Mouse (Mus musculus): ENCODE results near the gene Ube2h. TPM values are rescaled to one million over a fixed set of nuclear protein-coding genes. Genes with fewer than 3 reads are reported as not detected.

Gene Ube2h
- total and polyA plus RNA-seq, 3 experiments, result 29.4 to 61.7 (median 61.5) TPM

- Histone ChIP-seq H3K27me3 (ENCODE audit: control insufficient read depth, insufficient read depth, low read length) (no peaks in the 10 kb centered on the region), H3K4me1 (ENCODE audit: control insufficient read depth, insufficient read depth, low read length) (peaks cover 4% of the 10 kb centered on the region), H3K27ac (no peak overlapping the region), H3K9ac (ENCODE audit: low read depth, low read length) (no peak overlapping the region), H3K4me3 (no peak overlapping the region), H3K36me3 (ENCODE audit: control insufficient read depth, insufficient read depth, low read length) (no peaks in the 10 kb centered on the region; the same call in 1 of the 2 replicates), H3K79me2 (replicated peaks; ENCODE audit: control insufficient read depth, insufficient read depth, low read length) (no peaks in the 10 kb centered on the region)
- DNase-seq, result no peak
- WGBS, result 95% methylated on average over 3 of the region's 3 CpGs
- intact Hi-C loops (cut with DNase I), result no loop called here
- TF ChIP-seq EP300 (IDR thresholded peaks at IDR 0.05; ENCODE audit: insufficient read depth, low read depth, low read length) (no peak), CTCF (IDR thresholded peaks at IDR 0.05) (no peak), POLR2A (IDR thresholded peaks at IDR 0.05; ENCODE audit: insufficient read depth, low read depth, low read length) (no peak)
Observed at GRCm38 (mm10) chr6:30217581-30217980, 86.8 kb downstream of the Ube2h start.

DNA sequence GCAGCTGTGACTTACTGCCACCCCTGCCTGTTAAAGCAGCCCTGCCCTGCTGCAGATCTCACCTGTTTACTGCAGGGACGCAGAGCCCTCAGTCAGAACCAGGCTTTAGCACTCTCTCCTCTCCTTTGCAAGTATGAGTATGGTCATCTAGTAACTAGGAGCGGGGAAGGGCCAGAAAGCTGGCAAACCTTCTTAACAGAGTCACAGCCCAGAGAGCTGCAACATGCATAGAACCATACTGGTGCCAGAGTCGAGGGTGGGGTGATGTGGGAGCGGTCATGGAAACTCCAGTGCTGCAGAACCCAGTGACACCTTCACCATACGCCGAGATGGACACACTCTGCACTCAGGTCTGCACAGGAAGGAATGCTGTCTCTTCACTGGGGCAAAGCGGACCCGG, 91.9 kb downstream of the Ube2h start:
- Histone ChIP-seq H3K27ac (no peak overlapping the region), H3K27me3 (ENCODE audit: control insufficient read depth, insufficient read depth, low read length) (no peaks in the 10 kb centered on the region), H3K36me3 (ENCODE audit: control insufficient read depth, insufficient read depth, low read length) (no peaks in the 10 kb centered on the region), H3K4me3 (no peak overlapping the region), H3K9ac (ENCODE audit: low read depth, low read length) (0 out of 2 replicates have a peak overlapping the region, but pooled peaks have one; percentile 21), H3K79me2 (replicated peaks; ENCODE audit: control insufficient read depth, insufficient read depth, low read length) (no peaks in the 10 kb centered on the region), H3K4me1 (ENCODE audit: control insufficient read depth, insufficient read depth, low read length) (peaks cover 5% of the 10 kb centered on the region)
- TF ChIP-seq EP300 (IDR thresholded peaks at IDR 0.05; ENCODE audit: insufficient read depth, low read depth, low read length), result no peak
- TF ChIP-seq POLR2A (IDR thresholded peaks at IDR 0.05; ENCODE audit: insufficient read depth, low read depth, low read length), result no peak
- TF ChIP-seq CTCF (IDR thresholded peaks at IDR 0.05), result no peak
- 90% methylated on average over 8 of the region's 8 CpGs for WGBS
- no peak for DNase-seq
- intact Hi-C loops (cut with DNase I), result no loop called here

- Histone ChIP-seq H3K36me3 (ENCODE audit: control insufficient read depth, insufficient read depth, low read length) (no peaks in the 10 kb centered on the region), H3K27me3 (ENCODE audit: control insufficient read depth, insufficient read depth, low read length) (no peaks in the 10 kb centered on the region), H3K79me2 (replicated peaks; ENCODE audit: control insufficient read depth, insufficient read depth, low read length) (no peaks in the 10 kb centered on the region), H3K27ac (no peak overlapping the region), H3K4me1 (ENCODE audit: control insufficient read depth, insufficient read depth, low read length) (peaks cover 5% of the 10 kb centered on the region), H3K4me3 (no peak overlapping the region), H3K9ac (ENCODE audit: low read depth, low read length) (no peak overlapping the region)
- intact Hi-C loops (cut with DNase I), result loop anchor here (2.0 kb wide), 1 partner anchor 145 kb away; no protein-coding TSS in a partner anchor
- no peak for TF ChIP-seq POLR2A (IDR thresholded peaks at IDR 0.05; ENCODE audit: insufficient read depth, low read depth, low read length)
- no peak for TF ChIP-seq CTCF (IDR thresholded peaks at IDR 0.05)
- TF ChIP-seq EP300 (IDR thresholded peaks at IDR 0.05; ENCODE audit: insufficient read depth, low read depth, low read length), result 0 out of 2 replicates have a peak, but pooled peaks have one; percentile 24
- peak in 1 of 2 experiments; percentile 23 for DNase-seq
- 51% methylated on average over 16 of the region's 16 CpGs for WGBS
Observed at GRCm38 (mm10) chr6:30211641-30212455, 92.5 kb downstream of the Ube2h start.

DNA sequence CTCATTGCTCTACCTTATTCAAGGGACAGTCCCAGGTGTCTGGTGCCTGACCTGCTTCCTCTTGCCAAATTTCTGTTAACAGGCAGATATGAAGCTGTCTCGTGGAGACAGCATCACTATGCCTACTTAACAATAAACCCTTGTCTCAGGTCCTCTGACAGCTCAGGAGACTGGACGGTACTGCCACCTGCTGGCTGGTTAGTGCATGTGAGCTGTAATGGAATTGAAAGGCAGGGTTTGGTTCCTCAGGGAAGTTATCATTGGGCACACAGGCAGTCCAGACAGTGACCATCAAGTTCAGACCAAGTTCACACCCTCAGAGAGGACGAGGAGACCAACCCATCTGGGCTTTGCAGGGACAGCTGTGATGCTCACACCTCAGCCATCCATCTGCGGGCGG, 93.6 kb downstream of the Ube2h start:
- intact Hi-C loops (cut with DNase I), result loop anchor here (2.0 kb wide), 1 partner anchor 146 kb away; no protein-coding TSS in a partner anchor
- Histone ChIP-seq H3K4me1 (ENCODE audit: control insufficient read depth, insufficient read depth, low read length) (peaks cover 5% of the 10 kb centered on the region), H3K27ac (no peak overlapping the region), H3K79me2 (replicated peaks; ENCODE audit: control insufficient read depth, insufficient read depth, low read length) (no peaks in the 10 kb centered on the region), H3K36me3 (ENCODE audit: control insufficient read depth, insufficient read depth, low read length) (no peaks in the 10 kb centered on the region), H3K4me3 (no peak overlapping the region), H3K27me3 (ENCODE audit: control insufficient read depth, insufficient read depth, low read length) (no peaks in the 10 kb centered on the region), H3K9ac (ENCODE audit: low read depth, low read length) (no peak overlapping the region)
- WGBS, result 43% methylated on average over 5 of the region's 5 CpGs
- peak; percentile 64 to 74 for DNase-seq
- TF ChIP-seq POLR2A (IDR thresholded peaks at IDR 0.05; ENCODE audit: insufficient read depth, low read depth, low read length) (no peak), EP300 (IDR thresholded peaks at IDR 0.05; ENCODE audit: insufficient read depth, low read depth, low read length) (peak; percentile 64; the same call in 1 of the 2 replicates)

- H3K27me3 ChIP-seq (ENCODE audit: control insufficient read depth, insufficient read depth, low read length), result no peaks in the 10 kb centered on the region
- intact Hi-C loops (cut with DNase I), result loop anchor here (5.0 kb wide), 1 partner anchor 117 kb away; no protein-coding TSS in a partner anchor
- no peaks in the 10 kb centered on the region for H3K36me3 ChIP-seq (ENCODE audit: control insufficient read depth, insufficient read depth, low read length)
- peaks cover 5% of the 10 kb centered on the region for H3K4me1 ChIP-seq (ENCODE audit: control insufficient read depth, insufficient read depth, low read length)
- H3K9ac ChIP-seq (ENCODE audit: low read depth, low read length), result no peak overlapping the region
- 55% methylated on average over 4 of the region's 4 CpGs for WGBS
- H3K4me3 ChIP-seq, result no peak overlapping the region
- no peaks in the 10 kb centered on the region for H3K79me2 ChIP-seq (replicated peaks; ENCODE audit: control insufficient read depth, insufficient read depth, low read length)
- no peak overlapping the region for H3K27ac ChIP-seq
- no peak for DNase-seq
- TF ChIP-seq POLR2A (IDR thresholded peaks at IDR 0.05; ENCODE audit: insufficient read depth, low read depth, low read length), result no peak
- no peak for TF ChIP-seq CTCF (IDR thresholded peaks at IDR 0.05)
- TF ChIP-seq EP300 (IDR thresholded peaks at IDR 0.05; ENCODE audit: insufficient read depth, low read depth, low read length), result no peak
Observed at GRCm38 (mm10) chr6:30208844-30209243, 95.5 kb downstream of the Ube2h start.

Data from heart, adult 2 months (tissue).